Mouse (Mus musculus) spleen, adult 2 months (tissue): Measurements from ENCODE around the gene Hid1. TPM values are rescaled to one million over a fixed set of nuclear protein-coding genes. Genes with fewer than 3 reads are reported as not detected.

ENCODE experiments used
- DNase-seq, 2 experiments: peaks; one replicate each; pipeline versions ENCODE4 v3.0.0 to v3.0.0-alpha.2; 2012 to 2021; ENCODE audit warnings: low spot score in 2 of 2, low read depth in 1 of 2
- H3K27ac ChIP-seq: fragments of 200-500 bp; 2 replicates; pipeline ENCODE4 v1.5.1; 2012; ENCODE audit warnings: low read length, inconsistent platforms; ENCODE audit not compliant: insufficient read depth
- H3K27me3 ChIP-seq: fragments of 200-500 bp; 2 replicates; pipeline ENCODE4 v1.6.1; 2012; ENCODE audit warnings: mild to moderate bottlenecking, moderate library complexity, low read length, inconsistent platforms; ENCODE audit not compliant: control insufficient read depth, insufficient read depth
- H3K36me3 ChIP-seq: fragments of 200-500 bp; 2 replicates; pipeline ENCODE4 v1.6.1; 2012; ENCODE audit warnings: mild to moderate bottlenecking, low read length, inconsistent platforms; ENCODE audit not compliant: control insufficient read depth, insufficient read depth
- H3K4me1 ChIP-seq: fragments of 200-500 bp; 2 replicates; pipeline ENCODE4 v1.6.1; 2011; ENCODE audit warnings: inconsistent platforms; ENCODE audit not compliant: control insufficient read depth, insufficient read depth, insufficient read length
- H3K4me3 ChIP-seq: fragments of 200-500 bp; 2 replicates; pipeline ENCODE4 v1.5.1; 2011; ENCODE audit warnings: mild to moderate bottlenecking, inconsistent platforms; ENCODE audit not compliant: insufficient read depth, insufficient read length; ENCODE audit errors: extremely low read depth
- CTCF ChIP-seq: fragments of 200-500 bp; IDR thresholded peaks from 2 replicates; pipeline ENCODE4 v1.5.1; 2011; ENCODE audit warnings: mild to moderate bottlenecking, inconsistent platforms; ENCODE audit not compliant: insufficient read depth, insufficient read length, insufficient replicate concordance; ENCODE audit errors: extremely low read depth
- POLR2A ChIP-seq: fragments of 200-500 bp; IDR thresholded peaks from 2 replicates; pipeline ENCODE4 v1.6.1; 2011; ENCODE audit warnings: low read depth, low read length, inconsistent platforms
- WGBS: fragments of 180-500 bp; shearing (Covaris S2); methylation state at CpG from one replicate; pipeline ENCODE4 v1.1.7; 2018; 5-methylcytosine and 5-hydroxymethylcytosine counted together
- polyA plus RNA-seq: library from polyadenylated mRNA; depleted of rRNA; stranded (reverse); fragments of >200 nt; gene quantifications from 2 replicates; pipeline ENCODE4 v1.2.3, GENCODE M21; 2012

Hid1 gene
- polyA plus RNA-seq, 1 experiment = 17.9 TPM

- no peak overlapping the region for H3K27ac ChIP-seq
- H3K27me3 ChIP-seq = no peaks in the 10 kb centered on the region
- H3K4me3 ChIP-seq = no peak overlapping the region
- H3K36me3 ChIP-seq = no peaks in the 10 kb centered on the region
- no peaks in the 10 kb centered on the region for H3K4me1 ChIP-seq
- no peak for TF ChIP-seq CTCF
- TF ChIP-seq POLR2A = no peak
- DNase-seq = no peak
- 88% methylated on average over 5 of the region's 5 CpGs for WGBS
These were observed 14.2 kb downstream of the Hid1 start for GRCm38 (mm10) chr11:115353375-115353774.

DNA sequence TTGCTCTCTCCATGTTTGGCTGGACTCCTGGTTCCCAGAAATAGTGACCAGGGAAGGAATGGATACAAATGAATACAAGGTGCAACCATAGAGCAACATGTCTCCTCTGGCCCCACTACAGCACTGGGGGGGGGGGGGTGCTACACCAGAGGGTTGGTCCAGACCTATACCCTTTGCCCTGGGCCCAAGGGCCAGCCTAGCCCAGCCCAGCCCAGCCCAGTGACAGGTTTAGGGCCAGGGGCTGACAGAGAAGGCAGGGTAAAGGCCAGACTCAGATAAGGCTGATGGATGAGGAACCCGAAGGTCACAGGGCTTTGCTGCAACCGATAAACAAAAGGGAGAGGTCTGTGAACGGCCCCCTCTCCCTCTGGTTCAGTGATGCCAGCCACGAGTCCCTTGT lies 17.6 kb downstream of the Hid1 start:
- DNase-seq = no peak
- H3K27me3 ChIP-seq = no peaks in the 10 kb centered on the region

GRCm38 (mm10) chr11:115348681-115349248 lies 18.8 kb downstream of the Hid1 start:
- DNase-seq = no peak
- no peak overlapping the region for H3K4me3 ChIP-seq
- no peak for TF ChIP-seq POLR2A
- TF ChIP-seq CTCF = no peak
- H3K27me3 ChIP-seq = no peaks in the 10 kb centered on the region
- no peaks in the 10 kb centered on the region for H3K36me3 ChIP-seq
- H3K4me1 ChIP-seq = no peaks in the 10 kb centered on the region
- H3K27ac ChIP-seq = no peak overlapping the region
- 81% methylated on average over 17 of the region's 17 CpGs for WGBS

More for the DNA sequence above, 17.6 kb downstream of the Hid1 start:
- no peak overlapping the region for H3K4me3 ChIP-seq
- no peaks in the 10 kb centered on the region for H3K36me3 ChIP-seq
- TF ChIP-seq POLR2A = no peak
- TF ChIP-seq CTCF = no peak
- whole genome bisulfite sequencing = 76% methylated on average over 4 of the region's 4 CpGs
- no peak overlapping the region for H3K27ac ChIP-seq
- H3K4me1 ChIP-seq = no peaks in the 10 kb centered on the region

DNA sequence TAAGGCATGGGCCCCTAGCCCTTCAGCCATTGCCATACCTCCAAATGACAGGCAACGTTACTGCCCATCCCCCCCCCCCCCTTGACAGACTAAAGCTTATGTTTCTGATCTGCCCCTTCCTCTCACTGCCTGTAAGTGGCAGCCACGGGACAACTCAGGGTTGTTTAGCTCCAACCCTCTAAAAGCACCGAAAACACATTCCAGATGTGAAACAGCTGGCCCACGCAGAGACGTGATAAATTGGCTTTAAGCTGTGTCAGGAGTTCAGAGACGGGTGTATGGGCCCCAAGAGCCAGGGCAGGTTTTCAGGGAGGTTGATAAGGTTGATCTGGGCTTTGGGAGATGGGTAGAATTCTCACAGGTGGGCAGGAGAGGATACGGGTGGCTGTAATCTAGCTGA lies 22.0 kb downstream of the Hid1 start:
- no peak for DNase-seq
- Histone ChIP-seq H3K36me3 (no peaks in the 10 kb centered on the region), H3K4me1 (no peaks in the 10 kb centered on the region), H3K27me3 (no peaks in the 10 kb centered on the region), H3K4me3 (no peak overlapping the region), H3K27ac (no peak overlapping the region)
- TF ChIP-seq CTCF (no peak), POLR2A (no peak)
- WGBS = 41% methylated on average over 7 of the region's 7 CpGs

DNA sequence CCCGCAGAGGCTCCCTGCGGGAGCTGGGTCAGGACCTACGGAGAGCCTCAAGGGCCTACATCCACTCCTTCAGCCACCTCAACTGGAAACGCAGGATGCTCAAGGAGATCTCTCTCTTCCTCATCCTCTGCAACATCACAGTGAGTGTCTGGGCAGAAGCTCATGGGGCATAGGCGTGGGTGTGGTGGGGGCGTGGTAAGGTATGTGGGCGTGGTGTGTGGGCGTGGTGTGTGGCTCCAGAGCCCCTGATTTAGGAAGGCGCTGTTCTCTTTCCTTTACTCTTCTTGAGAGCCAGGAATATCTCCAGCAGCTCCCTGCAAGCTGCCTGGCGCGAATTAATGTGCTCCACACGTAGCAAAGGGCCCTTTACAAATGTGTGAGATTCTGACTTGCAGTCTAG lies 22.6 kb downstream of the Hid1 start:
- WGBS = 20% methylated on average over 12 of the region's 12 CpGs
- no peak overlapping the region for H3K4me3 ChIP-seq
- H3K27me3 ChIP-seq = no peaks in the 10 kb centered on the region
- no peak for DNase-seq
- H3K27ac ChIP-seq = no peak overlapping the region
- H3K36me3 ChIP-seq = no peaks in the 10 kb centered on the region
- H3K4me1 ChIP-seq = no peaks in the 10 kb centered on the region
- TF ChIP-seq CTCF (no peak), POLR2A (no peak)

DNA sequence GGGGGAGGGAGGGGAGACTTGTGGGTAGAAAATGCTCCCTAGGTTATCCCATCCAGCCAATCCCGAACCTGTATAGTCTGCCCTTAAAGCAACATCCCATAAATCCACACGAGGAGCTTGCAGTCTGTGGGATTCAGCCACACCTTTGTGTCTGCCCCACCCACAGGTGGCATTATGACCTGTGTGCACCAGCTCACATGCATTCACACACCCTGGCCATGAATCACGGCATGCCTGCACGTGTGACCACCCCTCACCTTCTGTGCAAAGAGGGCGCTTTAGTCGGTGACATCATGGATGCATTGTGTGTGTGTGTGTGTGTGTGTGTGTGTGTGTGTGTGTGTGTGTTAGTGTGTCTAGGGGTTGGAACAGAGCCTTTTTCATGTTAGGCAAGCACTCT lies 25.7 kb downstream of the Hid1 start:
- H3K36me3 ChIP-seq = no peaks in the 10 kb centered on the region
- H3K4me1 ChIP-seq = 0 out of 2 replicates have a peak, but pooled peaks cover 6% of the 10 kb centered on the region
- no peak overlapping the region for H3K27ac ChIP-seq
- 75% methylated on average over 6 of the region's 6 CpGs for WGBS
- no peak overlapping the region for H3K4me3 ChIP-seq
- no peak for DNase-seq
- 0 out of 2 replicates have a peak, but pooled peaks cover 1% of the 10 kb centered on the region for H3K27me3 ChIP-seq
- TF ChIP-seq POLR2A = no peak
- TF ChIP-seq CTCF = no peak

- DNase-seq = no peak
- TF ChIP-seq POLR2A (no peak), CTCF (no peak)
- Histone ChIP-seq H3K4me3 (no peak overlapping the region), H3K27me3 (0 out of 2 replicates have a peak, but pooled peaks cover 1% of the 10 kb centered on the region), H3K27ac (no peak overlapping the region), H3K36me3 (no peaks in the 10 kb centered on the region), H3K4me1 (0 out of 2 replicates have a peak, but pooled peaks cover 6% of the 10 kb centered on the region)
- WGBS = 48% methylated on average over 2 of the region's 2 CpGs
These were observed 26.3 kb downstream of the Hid1 start for GRCm38 (mm10) chr11:115341246-115341645.
